Mouse (Mus musculus): ENCODE results near the gene Nr2f1.

The Nr2f1 gene

DNA sequence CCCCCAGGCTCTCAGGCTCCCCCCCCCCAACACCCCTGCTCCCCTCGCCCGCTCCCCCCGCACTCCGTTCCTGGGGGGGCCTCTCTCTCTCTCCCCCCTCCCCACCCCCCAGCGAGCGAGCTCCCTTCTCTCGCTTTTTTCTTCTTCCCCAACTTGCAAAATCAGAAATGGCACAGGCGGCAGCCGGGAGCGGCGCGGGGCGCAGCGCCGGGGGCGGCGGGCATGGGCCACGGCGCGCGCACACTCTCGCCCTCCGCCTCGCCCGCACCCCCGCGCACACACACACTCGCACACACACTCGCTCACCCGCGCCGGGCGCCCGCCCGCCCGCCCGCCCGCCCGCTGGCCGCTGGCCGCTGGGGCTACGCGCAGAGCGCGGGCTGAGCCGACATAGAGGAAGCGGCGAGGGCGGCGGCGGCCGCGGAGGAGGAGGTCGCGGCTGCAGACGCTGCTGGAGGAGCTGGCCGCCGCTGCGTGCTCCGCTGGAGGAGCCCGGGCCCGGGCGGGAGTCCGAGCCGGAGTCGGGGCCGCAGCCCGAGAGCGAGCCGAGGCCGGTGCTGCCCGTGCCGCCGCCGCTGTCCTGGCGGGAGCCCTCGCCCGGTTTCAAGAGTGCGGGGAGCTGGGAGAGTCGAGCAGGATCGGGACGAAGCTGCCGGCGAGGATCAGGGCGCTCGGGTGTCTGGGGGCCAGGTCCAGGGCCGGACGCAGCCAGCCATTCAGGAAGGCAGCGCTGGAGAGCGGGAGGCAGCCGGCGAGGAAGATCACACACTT, 501 bp downstream of the Nr2f1 start:
- peak; percentile 26 for DNase-seq

DNA sequence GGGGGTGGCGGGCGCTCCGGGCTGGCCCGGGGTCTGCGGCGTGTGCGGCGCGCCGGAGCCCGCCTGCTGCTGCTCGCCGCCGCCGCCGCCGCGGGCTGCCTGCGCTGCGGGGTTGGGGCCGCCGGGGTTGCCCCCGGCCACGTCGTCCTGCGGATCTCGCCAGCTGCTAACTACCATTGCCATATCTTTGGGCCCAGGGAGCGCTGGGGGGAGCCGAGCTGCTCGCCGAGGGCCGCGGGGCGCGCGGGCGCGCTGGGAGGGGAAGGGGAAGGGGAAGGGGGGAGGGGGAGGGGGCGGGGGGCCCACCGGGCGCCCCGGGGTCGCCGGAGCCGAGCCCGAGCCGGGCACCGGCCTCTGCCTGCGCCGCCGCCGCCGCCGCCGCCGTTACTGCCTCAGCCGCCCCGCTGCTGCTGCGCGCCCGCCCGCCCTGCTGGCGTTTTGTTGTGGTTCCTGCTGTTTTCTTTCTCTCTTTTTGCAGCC, 1.1 kb downstream of the Nr2f1 start:
- no peak for DNase-seq

DNA sequence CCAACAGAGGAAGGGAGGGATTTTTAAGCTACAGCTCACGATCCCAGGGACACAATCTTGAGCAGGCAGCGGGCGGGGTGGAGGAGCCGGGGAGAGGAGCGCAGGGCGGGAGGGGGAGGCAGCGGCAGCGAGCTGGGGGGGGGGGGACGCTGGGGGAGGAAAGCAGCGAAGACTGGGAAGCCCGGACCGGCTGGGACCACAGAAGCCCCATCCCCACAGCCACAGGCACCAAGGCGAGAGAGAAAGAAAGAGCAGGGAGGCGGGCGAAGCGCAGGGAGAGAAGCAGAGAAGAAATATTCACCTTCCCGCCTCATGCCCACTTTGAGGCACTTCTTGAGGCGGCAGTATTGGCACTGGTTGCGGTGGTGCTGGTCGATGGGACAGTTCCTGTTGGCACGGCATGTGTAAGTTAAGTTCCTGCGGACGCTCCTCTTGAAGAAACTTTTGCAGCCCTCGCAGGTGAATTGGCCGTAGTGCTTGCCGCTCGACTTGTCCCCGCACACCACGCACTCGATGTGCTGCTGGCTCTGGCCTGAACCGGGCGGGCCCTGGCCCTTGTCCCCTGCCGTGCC, 1.7 kb downstream of the Nr2f1 start:
- peak; percentile 10 for DNase-seq

DNA sequence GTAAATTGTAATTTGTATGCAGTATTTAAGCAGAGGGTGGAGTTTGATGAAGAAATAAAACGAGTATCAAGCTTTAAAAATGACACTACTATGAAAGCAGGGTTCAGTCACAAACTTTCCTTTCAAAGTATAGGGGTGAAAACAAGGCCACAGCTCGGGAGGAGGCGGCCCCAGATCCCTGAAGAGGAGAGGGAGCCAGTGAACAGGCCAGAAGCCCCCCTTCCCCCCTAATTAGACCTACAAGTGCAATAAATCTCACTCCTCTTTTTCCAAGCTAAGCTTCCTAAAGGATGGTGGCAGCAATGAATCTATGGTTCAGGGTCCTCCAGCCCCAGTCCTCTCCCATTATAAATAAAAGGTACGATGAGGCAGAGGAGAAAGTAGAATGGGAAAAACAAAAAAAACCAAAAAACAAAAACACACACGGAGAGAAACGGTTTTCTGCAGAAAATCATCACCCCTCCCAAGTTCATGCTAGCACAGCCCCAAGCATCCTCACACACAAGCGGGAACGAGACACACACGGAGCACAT, 2.2 kb downstream of the Nr2f1 start:
- no peak for DNase-seq

DNA sequence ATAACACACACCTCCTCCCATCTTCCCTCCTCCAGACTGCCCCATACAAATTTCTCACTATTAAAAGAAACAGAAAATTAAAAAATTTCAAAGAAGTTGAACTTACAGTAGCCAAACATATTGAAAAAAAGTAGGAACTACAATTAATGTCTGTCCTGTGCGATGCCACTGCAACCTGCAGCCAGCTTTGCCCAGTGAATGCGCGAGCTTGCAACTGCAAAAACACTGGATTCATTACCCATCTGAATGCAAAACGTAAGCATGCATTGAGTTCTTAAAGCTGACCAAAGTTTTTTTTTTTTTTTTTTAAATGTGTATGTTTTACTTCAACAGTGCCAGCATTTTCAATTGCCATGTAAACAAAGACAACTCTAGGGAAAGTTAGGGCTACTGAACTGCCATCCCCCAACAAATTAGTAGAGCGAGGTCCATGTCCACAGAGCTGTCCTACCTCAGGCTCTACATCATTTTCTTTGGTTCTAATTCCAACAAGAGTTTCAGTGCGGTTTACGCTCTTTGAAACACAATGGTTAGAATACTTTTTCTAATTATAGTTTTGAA, 3.2 kb downstream of the Nr2f1 start:
- no peak for DNase-seq

DNA sequence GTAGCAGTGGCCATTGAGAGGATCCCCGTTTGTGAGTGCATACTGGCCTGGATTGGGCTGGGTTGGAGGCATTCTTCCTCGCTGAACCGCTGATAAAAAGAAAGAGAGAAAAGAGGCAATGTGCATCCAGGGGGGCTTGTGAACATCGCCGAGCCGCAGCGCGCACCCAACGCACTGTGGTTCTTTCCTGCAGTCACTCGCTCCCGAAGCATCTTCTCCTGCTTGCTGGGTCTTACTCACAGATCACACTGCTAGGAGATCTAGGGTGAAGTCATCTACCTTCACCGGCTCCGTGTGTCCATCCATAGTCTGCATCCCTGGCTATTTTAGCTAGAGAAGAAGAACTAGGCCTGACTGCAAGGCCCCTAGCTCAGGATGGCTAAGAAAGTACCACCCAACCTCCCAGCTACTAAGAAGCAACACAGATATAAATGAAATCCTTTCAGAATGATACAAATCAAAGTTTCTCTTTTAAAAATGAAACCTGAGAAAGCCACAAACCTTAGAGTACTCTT, 3.9 kb downstream of the Nr2f1 start:
- no peak for DNase-seq

DNA sequence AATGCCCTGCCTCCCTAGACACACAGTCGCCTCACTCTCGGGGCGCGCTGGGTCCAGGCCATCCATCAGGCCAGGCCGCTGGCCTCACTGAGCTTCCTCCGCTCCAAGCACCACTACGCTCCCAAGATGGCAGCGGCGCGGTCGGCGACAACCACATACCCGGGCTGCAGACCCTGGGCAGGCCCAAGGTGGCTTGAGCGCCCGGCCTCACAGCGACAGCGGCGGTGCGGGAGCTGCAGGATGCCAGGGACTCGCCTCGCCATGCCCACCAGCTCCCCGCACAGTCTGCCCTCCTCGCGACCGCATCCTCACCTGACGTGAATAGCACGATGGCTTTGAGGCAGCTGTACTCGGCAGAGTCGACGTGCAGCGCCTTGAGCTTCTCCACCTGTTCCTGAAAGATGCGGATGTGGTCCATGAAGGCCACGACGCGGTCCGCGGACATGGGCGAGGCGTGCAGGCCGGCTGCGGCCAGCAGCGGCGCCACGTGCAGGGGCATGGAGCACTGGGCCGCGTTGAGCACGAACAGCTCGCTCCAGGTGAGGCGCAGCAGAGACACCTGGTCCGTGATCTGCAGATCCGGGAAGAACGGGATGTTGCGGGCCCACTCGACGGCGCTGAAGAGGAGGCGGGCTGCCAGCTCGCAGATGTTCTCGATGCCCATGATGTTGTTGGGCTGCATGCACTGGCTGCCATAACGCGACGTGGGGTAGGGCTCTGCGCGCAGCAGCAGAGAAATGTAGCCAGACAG, 4.5 kb downstream of the Nr2f1 start:
- no peak for DNase-seq

DNA sequence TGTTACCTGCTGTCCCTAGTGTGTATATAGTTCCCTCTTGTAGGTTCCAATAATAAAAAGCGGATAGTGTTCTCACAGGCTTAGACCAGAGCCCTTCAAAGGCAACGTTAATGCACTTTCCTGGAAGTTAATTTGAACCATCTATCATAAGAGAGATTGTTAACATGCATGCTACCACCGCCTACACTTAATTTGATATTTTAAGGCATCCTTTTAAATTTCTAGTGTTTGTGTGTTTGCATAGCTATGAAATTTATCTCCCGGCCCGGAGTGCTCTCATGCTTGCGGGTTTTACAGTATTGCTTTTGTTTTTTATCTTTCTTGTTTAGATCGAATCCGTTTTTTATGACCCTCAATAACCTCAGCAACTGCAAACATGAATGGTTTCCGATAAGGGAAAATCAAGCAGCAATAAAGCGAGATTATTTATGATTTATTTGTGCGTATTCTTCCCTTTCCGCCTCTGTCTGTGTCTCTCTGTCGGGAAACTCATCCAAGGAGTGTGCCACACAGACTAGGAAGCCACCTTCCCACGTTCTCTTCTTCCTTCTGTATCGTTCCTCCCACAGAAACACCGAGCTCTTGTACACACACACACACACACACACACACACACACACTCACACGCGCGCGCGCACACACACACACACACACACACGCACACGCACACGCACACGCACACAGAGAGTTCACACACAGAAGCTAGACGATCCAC, 5.3 kb downstream of the Nr2f1 start:
- DNase-seq: no peak

DNA sequence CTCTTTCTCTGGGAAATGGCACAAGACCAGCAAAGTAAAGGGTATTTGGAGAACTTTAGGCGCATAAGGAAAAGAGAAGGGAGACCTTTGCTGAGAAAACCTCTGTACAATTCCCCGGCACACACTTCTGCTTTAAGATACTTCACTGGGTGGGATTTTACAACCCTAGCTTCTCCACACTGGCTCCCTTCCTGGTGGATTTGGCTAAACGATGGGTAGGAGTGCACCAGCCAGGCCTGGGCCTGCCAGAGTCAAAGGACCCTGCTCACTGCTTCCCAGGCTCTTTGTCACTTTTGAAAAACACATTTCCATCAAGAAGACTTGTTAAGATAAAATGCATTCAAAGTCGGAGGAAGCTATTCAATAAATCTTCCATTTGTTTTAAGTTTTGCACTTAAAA, 6.3 kb downstream of the Nr2f1 start:
- DNase-seq: no peak

DNA sequence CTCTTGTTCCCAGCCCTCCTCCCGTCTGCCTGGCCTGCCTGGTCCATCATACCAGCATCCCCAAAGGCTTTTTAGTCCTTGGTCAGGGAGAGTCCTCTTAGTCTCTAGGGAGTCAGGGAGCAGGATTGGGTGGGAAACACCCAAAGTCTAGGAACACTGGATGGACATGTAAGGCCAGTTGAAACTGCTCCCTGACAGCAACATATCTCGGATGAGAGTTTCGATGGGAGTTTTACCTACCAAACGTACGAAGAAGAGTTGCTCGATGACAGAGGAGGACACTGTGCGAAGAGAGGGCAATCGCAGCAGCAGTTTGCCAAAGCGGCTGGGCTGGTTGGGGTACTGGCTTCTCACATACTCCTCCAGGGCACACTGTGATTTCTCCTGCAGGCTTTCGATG, 10.0 kb downstream of the Nr2f1 start:
- no peak for DNase-seq

DNA sequence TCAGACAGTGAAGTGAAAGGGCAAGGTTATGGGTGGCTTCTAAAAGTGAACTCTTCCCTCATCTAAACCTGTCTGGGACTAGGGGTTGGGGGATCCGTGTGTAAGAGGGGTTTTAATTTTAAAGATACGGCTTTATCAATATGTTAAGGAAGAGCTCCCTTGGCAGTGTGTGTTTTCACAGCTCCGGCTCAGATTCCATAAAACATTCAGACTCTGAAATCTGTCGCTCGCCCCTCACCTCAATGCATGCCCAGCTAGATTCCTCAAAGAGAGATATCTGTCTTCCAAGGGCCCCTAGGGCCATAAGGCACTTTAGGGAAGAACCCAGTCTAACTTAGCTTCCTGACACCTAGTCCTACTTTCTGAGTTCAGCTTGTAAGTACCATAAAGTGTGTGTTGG, 11.7 kb downstream of the Nr2f1 start:
- no peak for DNase-seq

DNA sequence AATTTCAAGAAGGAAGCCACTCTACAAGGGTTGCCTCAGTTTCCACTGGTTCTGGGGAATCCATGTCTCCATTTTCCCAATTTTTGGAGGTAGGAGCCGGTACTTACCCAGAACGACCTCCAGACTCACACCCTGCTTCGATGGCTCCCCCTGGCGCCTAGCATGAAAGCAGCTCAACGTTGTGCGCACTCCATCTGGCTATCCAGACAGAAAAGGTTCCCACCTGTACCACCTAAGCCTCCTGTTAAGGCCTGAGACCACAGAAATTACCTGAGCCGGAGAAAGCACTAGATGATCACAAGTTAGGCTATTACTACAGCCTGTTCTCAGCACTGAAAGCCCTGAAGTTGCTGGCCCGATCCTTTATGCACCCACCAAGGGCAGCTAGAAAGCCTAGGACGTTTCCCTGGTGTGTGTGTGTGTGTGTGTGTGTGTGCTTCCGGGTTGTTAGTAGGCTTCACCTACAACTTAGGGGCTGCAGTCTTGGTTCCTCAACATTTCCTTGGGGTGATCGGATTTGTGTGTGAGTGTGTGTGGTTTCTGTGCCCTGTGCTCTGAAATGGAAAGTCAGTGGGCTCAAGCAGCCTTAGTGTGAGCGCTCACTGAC, 13.1 kb downstream of the Nr2f1 start:
- peak; percentile 29 for DNase-seq

DNA sequence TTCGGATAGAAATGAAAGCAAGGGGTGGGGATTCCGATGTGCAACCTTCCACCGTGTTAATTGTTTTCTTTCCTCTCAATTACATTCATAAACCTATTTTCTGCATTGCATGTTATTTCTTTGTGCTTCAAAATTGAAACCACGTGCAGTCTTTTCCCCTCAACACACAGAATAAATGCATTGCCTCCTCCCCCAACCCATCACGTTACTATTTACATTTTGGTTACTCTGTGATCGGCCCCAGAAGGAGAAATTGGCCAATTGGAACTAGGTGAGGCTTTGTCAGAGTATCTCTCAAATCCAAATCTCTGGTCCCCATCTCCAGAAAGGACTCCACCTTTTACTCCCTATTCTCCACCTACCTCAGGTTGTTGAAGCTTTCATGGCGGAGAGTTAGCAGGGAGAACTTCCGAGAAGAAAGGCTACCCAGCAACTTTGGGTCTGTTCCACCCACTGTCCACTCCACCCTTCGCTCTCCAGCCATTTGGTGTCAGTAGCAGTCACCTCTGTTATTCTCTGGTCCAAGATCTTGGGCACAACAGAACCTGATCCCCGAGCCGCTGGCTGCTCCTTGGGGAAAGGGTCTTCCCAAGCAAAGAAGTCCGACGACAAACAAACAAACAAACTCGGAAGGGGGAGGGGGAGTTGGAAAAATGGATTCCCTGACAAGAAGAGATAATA, 14.6 kb downstream of the Nr2f1 start:
- DNase-seq: no peak

DNA sequence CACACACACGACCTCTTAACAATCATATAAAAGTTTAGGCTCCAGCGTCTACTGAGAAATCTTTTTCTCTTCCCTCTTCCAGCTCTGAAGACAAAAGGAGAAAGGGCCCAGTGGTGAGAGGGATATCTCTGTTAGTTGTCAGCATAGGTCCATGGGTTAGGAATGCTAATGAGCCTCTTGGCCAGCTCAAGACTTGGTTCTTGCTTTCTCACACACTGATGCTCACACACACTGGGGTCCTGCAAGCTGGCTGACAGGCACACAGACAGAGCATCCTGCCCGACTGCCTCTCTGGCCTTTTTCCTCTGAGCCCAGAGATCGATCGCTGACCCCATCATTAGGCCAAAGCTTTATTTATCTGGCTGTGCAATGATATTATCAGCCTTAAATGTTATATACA, 15.6 kb downstream of the Nr2f1 start:
- DNase-seq: no peak

DNA sequence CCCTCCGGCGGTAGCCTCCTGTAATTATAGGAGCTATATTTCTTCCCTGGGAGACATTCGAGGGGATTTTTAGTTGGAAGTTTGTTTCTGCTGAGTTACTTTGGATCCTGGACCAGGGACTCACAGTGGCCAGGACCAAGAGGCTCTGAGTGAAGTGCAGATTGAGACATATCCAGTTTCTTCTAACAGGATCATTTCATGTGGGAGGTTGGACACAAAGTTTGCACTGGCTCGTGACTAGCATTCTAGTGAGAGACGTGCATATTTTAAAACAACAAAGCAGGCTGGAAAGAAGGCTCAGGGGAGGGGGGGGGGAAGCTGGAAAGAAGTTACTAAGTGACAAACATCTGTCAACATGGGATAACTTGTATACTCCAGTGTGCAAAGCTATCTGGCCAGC, 16.6 kb downstream of the Nr2f1 start:
- DNase-seq: no peak

DNA sequence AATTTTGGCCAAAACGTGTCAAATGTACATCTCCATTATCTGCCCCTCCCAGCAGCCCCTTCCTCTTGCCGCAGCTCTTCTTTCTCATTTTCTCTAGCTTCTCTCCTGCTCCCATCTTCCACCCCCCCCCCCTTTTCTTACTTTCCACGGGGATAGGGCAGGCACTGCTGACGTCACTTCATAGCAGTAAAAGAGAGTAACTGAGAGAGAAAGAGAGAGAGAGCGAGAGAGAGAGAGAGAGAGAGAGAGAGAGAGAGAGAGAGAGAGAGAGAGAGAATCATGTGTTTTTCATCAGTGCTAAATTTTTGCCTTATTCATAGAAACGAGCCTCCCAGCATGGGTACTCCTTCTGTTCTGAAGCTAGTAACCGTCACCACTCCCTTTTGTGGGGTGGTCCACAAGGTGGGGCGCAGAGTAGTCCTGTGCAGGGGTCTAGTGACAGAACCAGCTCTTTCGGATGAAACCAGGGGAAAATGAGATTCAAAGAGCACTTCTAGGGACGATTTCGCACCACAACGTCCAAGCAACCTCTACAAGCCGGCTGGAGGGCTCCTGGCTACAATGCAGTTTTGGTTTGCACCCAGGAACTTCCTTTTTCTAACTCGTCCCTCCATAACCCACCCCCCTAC, 17.5 kb downstream of the Nr2f1 start:
- DNase-seq: no peak

DNA sequence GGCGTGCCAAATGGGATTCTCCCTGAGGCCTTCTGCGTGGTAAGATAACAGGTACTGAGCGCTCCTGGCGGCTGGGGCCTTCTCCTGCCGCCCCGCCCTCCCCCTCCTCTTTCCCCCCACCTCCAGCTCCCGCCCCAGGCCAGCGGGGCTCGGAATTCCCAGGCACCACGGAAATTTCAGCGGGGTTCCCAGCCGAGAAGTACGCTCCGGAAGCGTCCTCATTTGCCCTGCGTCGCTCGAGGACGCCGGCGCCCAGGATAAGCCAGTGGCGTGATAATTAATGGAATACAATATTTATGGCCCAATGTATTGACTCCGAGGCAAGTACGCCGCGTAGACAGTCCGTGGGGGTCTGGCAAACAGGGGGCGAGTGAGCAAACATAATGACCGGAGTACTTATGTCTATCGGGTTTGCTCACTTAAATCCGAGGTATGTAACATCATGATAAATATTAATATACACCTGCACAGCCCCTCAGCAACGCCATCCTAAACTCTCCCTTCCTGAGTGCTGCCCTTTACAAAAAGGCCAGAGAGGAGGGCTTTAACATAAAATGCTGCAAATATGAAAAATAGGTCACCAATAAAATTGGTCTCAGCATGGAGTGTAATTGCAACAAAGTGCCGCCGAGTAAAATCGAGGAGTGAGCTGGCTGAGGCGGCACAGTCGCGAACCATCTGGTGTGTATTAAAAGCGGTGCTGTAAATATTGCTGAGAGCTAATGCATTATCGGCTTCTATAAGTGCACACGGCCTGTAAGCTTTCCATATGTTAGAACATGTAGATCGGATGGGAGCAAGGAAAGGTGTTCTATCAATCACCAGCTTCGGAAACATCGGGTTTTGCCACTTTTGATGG, 18.3 kb downstream of the Nr2f1 start:
- DNase-seq: no peak

DNA sequence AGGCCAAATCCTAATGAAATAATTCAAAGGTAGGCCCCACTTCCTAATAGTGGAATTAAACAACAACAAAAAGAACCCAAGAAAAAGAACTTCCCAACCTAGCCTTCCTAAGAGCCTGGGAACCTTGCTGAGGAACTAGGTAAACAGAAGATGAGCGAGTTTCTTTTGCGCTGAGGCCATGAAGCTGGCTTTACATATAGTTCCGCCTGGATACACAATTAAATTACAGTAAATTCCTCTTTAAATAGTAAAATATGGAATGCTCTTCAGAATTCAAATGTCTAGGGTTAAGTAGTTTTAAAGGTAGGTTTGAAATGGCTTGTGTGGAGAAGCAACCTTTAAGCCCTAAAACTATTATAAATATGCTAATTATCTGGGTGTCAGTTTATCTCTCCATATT, 19.3 kb downstream of the Nr2f1 start:
- no peak for DNase-seq

DNA sequence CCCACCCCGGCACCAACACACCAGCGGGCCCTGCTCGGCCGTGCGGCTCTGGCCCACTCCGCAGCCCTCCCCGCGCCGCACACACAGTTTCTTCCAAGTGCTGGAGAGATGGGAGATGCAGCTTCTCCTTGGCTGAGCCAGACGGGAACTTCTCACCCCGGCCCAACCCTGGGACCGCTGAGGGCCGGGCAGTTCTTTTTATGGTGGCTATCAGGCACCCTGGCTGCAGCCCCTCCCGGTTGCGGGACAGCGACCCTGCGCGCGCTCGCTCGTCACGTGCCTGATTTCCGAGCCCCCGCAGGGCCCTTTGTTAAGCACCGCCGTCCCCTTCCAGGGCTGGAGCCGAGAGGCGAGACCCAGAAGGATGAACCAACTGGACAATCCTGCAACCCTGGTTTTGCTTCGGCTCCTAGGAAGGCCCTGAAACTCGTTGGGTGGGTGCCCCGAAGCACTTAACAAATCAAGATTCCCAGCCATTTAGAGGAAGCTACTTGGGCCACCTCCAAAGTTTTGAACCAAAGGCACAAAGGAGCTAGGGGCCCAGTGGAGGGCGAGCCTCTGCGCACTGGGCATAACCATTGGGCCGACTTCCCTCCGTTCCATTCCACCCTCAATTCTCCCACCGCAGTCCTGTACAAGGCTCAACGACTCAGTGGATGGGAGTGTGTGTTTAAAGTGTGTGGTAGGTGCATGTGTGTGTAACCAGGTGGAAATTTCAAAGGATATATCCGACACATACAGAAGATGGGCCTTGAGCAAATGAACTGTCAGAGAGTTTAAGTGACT, 20.1 kb downstream of the Nr2f1 start:
- no peak for DNase-seq
